Mouse (Mus musculus) neural tube, embryonic 13.5 days (tissue): ENCODE data around the gene Mcm6. TPM values are rescaled to one million over a fixed set of nuclear protein-coding genes. Genes with fewer than 3 reads are reported as not detected.

Source experiments
- ATAC-seq: fragments of 200-750 bp; cut with Nextera tagmentation; 2 replicates; pipeline ENCODE4 v1.8.0; 2017; ENCODE audit warnings: low read depth, mild to moderate bottlenecking, moderate TSS enrichment, moderate library complexity
- H3K27ac ChIP-seq: fragments of 300-500 bp; sonication (generic); replicated peaks from 2 replicates; pipeline ENCODE4 v1.5.1; 2015; ENCODE audit warnings: moderate library complexity, mild to moderate bottlenecking, inconsistent platforms
- H3K27me3 ChIP-seq: fragments of 300-500 bp; sonication (generic); 2 replicates; pipeline ENCODE4 v1.6.1; 2015; ENCODE audit warnings: mild to moderate bottlenecking, inconsistent platforms
- H3K36me3 ChIP-seq: fragments of 300-500 bp; sonication (generic); 2 replicates; pipeline ENCODE4 v1.6.1; 2015; ENCODE audit warnings: mild to moderate bottlenecking, inconsistent platforms
- H3K4me1 ChIP-seq: fragments of 300-500 bp; sonication (generic); replicated peaks from 2 replicates; pipeline ENCODE4 v1.6.1; 2015; ENCODE audit warnings: inconsistent platforms
- H3K4me2 ChIP-seq: fragments of 300-500 bp; sonication (generic); 2 replicates; pipeline ENCODE4 v1.6.1; 2015; ENCODE audit warnings: inconsistent platforms, mild to moderate bottlenecking, moderate library complexity
- H3K4me3 ChIP-seq: fragments of 300-500 bp; sonication (generic); 2 replicates; pipeline ENCODE4 v1.5.1; 2015; ENCODE audit warnings: mild to moderate bottlenecking, inconsistent platforms
- H3K9ac ChIP-seq: fragments of 300-500 bp; sonication (generic); 2 replicates; pipeline ENCODE4 v1.6.1; 2015; ENCODE audit warnings: moderate library complexity, mild to moderate bottlenecking, inconsistent platforms
- H3K9me3 ChIP-seq: fragments of 300-500 bp; sonication (generic); 2 replicates; pipeline ENCODE4 v1.6.1; 2016; ENCODE audit warnings: inconsistent platforms
- WGBS: fragments of 180-500 bp; shearing (Covaris S2); methylation state at CpG from one replicate; pipeline ENCODE4 v1.1.7; 2015; 5-methylcytosine and 5-hydroxymethylcytosine counted together
- polyA plus RNA-seq: library from polyadenylated mRNA; unstranded; fragments of >200 nt; fragmentation: Nextera tagmentation; extraction: Ambion mirVana; gene quantifications from 2 replicates; pipeline ENCODE4 v1.2.1, GENCODE M21; 2015

The Mcm6 gene
- polyA plus RNA-seq, 1 experiment from 2014 or later, result 66.4 TPM

GRCm38 (mm10) chr1:128282924-128283323 lies 76.5 kb downstream of the Mcm6 start:
- Histone ChIP-seq H3K36me3 (peaks cover 64% of the 10 kb centered on the region), H3K27ac (no peak overlapping the region), H3K9me3 (no peaks in the 10 kb centered on the region), H3K9ac (no peak overlapping the region), H3K4me2 (no peak overlapping the region), H3K4me1 (no peaks in the 10 kb centered on the region), H3K27me3 (no peaks in the 10 kb centered on the region), H3K4me3 (no peak overlapping the region)
- ATAC-seq, result no peak
- WGBS, result 95% methylated on average over 3 of the region's 3 CpGs

DNA sequence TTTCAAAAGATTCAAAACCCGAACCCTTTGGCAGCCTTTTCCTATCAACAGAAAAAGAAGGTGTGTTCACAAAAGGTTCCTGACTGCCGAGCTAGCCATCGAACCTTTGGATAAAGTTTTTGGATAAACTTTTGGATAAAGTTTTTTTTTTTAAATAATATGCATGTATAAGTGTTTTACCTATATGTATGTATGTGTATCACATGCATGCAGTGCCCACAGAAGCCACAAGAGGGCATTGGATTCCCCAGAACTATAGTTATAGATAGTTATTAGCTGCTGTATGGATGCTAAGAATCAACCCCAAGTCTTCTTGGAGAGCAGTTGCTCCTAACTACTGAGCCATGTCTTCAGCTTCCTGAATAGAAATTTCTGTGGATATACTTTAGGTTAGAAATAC lies 77.7 kb downstream of the Mcm6 start:
- no peak overlapping the region for H3K4me3 ChIP-seq
- no peaks in the 10 kb centered on the region for H3K4me1 ChIP-seq
- no peaks in the 10 kb centered on the region for H3K27me3 ChIP-seq
- peaks cover 75% of the 10 kb centered on the region for H3K36me3 ChIP-seq
- WGBS, result 98% methylated on average over 3 of the region's 3 CpGs
- ATAC-seq, result no peak
- H3K9ac ChIP-seq, result no peak overlapping the region
- no peaks in the 10 kb centered on the region for H3K9me3 ChIP-seq
- no peak overlapping the region for H3K27ac ChIP-seq
- H3K4me2 ChIP-seq, result no peak overlapping the region

Other genes with a start within 250 kb of the Mcm6 start
- gene Ubxn4, start 115.7 kb downstream of the Mcm6 start, polyA plus RNA-seq, result 81.3 and 82.9 TPM in 2 replicates
- 0.04 and 0.06 TPM in 2 replicates for gene Lct, start 31.3 kb downstream of the Mcm6 start, polyA plus RNA-seq
- gene Dars, start 57.7 kb upstream of the Mcm6 start, polyA plus RNA-seq, result 159 and 162 TPM in 2 replicates
- 8.5 and 8.7 TPM in 2 replicates for gene Cxcr4, start 232.6 kb upstream of the Mcm6 start, polyA plus RNA-seq